Mouse (Mus musculus) mature B cell (primary cell): ENCODE results near the gene Arhgef19.

Experiments used
- in situ Hi-C: fragments of 300-500 bp; cut with MboI; formaldehyde crosslinking; loops from 2 replicates; pipeline ENCODE4 v1.14.3; 2019

Gene Arhgef19

DNA sequence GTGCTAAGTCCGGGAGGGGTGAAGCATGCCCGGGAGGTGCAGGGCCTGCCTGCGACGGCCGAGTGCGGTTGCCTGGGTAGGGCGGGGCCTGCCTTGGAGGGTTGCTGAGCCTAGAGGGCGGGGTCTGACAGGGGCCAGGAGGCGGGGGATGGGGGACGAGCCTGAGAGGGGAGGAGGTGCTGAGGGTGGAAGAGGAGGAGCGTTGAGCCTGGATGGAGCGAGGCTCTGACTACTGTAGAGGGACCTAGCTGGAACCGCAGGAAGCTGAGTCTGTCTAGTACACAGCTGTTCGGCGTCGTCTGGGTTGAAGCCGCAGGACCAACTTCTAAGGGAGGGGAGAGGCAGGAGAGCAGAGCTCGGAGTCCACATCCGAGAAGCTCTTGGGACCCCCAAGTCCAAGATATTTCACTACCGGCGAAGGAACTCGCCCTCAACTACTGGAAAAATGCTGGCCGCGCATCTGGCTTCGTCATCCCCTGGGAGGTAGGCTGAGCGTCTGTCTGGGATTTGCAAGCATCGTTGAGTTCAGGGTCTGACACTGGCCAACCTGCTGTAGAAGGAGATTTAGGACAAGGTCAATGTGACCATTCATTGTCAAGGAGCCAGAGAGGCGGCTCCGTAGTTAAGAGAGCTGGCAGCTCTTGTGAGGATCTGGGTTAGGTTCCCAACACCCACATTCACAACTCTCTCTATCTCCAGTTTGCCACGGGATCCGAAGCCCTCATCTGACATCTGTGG, at the start of gene Arhgef19:
Arhgef19 (plus strand) TSS at position 112 of the 738 bp plus-strand sequence.
- in situ Hi-C loops = no loop called here

DNA sequence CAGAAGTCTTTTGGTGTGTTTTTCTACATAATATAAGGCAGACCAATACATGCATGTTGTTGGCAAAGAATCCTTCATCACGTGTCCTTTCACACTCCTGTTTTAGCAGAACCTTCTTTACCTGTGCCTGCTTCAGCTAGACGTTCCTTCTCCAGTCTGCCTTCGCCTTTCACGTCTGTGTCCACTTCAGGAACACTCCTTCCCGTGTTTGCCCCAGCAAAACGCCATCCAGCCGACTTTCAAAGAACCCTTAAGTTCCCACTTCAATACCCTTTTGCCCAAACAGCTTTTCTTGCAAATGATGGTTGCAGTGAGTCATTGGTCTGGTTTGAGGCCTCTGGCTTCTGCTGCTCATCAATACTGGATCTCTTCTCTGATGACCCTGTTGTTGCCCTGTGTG, 48.0 kb upstream of the Arhgef19 start:
- in situ Hi-C loops = no loop called here

DNA sequence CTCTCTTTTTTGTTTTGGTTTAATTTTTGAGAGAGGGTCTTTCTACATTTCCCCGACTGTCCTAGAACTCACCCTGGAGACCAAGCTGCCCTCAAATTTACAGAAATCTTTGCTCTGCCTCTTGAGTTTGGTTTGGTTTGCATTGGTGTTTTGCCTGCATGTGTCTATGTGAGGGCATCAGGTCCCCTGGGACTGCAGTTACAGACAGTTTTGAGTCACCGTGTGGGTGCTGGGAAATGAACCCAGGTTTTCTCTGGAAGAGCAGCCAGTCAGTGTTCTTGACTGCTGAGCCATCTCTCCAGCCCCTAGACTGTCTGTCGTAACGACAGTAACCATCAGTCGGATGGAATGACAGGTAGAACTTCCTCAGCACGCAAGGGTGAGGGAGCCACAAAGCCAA, 44.7 kb upstream of the Arhgef19 start:
- in situ Hi-C loops = no loop called here

DNA sequence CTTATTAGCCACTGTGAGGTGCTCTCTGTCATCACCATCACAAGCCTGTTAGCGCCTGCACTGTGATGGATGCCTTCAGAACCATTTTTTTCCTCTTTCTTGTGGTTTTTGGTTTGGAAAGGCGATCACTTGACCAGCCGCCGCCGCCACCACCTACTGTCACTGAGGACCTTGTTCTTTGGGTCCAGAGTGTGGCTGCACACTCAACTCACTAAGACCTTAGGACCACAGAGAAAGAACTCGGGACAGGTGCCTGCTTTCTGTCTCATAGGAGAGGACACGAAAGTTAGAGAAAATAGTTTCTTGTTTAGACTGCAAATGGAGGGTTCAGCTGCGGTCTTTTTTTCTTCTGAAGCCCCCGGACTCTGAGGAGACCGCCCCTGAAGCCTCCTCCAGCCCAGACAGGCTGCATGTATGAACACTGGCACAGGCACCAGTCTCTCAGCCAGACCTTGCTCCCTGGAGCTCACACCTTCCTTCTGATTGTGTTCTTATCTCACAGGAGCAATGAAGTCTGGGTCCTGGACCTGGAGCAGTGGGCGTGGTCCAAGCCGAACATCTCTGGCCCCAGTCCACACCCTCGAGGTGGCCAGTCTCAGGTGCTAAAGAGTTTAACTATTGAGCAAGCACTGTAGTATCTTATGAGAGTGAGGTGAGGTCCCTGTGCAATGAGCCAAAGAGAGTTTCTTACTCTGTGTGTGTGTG, 42.2 kb upstream of the Arhgef19 start:
- in situ Hi-C loops = no loop called here

DNA sequence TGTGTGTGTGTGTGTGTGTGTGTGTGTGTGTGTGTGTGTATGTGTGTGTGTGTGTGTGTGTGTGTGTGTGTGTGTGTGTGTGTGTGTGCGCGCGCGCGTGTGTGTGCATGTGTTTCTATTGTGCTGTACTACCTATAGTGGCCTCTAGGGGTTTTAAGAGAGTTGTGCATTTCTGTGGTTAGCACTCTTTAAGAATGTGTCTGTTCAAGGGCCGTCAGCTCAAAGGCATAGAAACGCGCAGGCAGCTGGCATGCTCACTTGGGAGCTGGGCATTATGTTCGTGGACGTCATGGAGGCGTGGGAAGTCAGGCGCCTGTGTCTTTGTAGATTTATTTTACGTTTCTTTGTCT, 41.6 kb upstream of the Arhgef19 start:
- in situ Hi-C loops = no loop called here

DNA sequence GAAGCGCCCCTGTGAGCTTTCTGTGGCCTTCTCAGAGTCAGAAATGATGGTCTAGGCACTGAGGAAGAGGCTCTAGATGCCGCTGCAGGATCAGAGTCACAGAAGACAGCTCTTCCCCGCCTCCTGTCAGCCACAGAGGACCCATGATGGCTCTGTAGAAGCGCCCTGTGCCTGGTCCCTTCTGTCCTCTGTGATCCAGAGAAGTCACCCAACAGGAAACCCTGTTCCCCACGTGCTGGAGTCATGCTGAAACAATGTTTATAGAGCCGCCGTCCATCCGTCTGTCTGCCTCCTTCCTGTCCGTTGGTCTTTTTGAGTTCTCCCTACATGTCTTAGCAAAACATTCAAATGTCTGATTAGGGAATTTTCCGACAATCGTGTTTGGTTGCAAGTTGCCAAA, 38.4 kb upstream of the Arhgef19 start:
- in situ Hi-C loops = no loop called here

DNA sequence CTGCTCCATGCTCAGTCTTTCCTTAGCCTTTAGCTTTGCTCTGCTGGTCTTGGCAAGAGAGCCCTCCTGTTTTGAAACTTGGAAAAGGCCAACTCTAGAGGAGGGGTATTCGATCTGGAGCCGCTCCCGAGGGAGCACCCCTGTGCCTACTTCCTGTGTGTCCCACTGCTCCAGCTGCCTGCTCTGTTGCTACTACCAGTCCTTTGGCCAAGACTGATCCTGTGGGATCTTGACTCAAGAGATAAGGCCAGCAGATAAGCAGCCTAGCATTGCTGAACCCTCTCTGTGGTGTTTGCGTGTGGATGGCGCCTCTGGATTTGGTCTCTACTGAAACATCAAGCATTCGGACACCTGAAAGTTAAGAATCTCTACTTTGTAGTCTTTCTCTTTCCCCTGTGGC, 37.1 kb upstream of the Arhgef19 start:
- in situ Hi-C loops = no loop called here

DNA sequence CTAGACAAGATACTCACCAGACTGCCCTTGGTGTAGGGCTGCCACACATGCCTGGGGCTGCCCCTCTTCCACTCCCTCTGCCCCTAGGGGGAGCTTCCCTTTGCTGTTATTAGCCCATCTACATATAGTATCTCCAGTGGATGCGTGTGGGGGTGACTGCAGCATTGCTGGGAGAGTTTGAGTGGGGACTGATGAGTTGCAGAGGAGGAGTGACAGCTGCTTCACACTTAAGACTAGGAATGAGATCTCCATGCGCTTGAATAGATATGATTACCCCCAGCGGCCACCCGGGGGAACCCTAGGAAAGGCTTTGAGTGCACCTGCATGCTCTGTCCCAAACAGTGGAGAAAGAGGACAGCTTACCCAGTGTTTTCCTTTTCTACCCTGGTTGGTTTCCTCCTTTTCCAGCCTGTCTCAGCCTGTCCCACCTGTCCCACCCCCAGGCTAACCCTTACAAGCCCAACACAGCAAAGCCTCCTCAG, 34.7 kb upstream of the Arhgef19 start:
- in situ Hi-C loops = no loop called here

DNA sequence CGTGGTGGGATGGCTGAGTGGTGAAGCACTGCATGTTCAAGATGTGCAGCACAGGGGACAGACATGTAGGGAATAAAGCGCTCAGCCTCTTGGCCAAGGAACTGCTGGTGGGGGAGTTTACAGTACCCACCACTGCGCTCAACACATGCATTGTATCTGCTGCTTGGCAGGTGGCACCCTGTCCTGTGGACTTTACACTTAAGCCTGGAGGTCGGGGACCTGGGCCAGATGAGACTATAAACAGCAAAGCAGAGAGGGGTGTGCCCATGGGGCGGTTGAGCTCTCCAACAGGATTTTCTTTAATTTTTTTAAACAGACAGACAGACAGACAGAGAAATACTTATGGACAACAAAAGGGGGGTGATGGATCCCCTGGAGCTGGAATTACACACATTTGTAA, 32.2 kb upstream of the Arhgef19 start:
- in situ Hi-C loops = no loop called here

DNA sequence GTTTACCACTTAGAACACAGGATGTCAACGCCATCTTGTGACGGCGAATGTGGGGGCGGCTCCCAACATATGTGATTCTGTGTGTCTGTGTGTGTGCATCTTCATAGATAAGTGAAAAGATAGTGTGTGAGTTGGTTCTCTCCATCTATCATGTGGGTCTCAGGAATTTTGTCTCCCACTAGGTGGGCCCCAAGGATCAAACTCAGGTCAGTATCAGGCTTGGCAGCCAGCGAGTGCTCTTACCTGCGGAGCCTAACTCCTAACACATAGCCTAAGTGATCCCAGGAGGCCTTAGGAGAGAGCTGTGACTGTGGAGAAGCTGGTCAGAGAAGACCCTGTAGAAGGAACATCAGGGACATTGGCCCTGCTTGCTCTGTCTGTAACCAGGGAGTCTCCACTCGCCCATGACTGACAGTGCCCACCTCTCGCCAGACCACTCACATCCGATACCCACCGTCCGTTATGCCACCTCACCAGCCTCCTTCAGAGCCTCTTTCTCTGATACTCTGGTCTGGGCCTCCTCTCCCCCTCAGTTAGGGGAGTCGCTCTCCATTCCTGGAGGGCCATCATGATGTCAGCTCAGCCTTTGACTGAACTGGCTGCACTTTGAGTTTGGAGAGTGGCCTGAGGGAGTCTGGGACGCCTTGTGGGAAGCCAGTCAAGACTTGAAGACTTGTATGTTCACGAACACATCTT, 28.6 kb upstream of the Arhgef19 start:
- in situ Hi-C loops = no loop called here

DNA sequence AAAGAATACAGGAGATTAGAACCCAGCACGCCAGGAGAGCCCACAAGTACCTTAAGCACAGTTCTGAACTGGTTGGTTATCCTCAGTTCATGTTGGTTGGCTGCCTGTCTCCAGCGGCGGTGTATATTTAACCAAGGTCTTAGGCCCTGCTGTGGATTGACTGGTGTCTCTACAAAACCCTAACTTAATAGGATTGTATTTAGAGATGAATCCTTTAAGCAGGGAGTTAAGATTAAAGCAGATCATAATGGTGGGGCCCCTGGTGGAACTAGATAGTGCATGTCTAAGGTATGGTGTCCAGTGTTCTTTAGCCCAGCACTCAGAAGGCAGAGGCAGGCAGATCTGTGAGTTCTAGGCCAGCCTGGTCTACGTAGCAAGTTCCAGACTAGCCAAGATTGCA, 27.7 kb upstream of the Arhgef19 start:
- in situ Hi-C loops = no loop called here

DNA sequence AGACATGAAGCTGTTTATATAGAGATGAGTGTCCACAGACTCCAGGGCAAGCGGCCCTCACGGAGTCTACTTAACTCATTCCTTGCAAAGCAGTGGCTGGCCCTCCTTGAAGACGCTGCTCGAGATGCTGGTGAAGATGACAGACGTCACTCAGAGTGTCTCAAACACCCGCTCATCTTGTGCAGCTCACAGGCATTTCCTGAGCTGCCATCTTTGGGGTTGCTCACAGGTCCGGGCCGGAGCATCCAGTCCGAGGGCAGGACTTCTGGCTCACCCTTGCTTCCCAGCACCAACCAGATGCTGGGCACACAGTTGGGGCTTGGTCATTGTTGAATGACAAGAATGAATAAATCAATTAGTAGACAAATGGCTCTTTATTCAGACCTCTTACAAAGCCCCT, 26.4 kb upstream of the Arhgef19 start:
- in situ Hi-C loops = no loop called here

DNA sequence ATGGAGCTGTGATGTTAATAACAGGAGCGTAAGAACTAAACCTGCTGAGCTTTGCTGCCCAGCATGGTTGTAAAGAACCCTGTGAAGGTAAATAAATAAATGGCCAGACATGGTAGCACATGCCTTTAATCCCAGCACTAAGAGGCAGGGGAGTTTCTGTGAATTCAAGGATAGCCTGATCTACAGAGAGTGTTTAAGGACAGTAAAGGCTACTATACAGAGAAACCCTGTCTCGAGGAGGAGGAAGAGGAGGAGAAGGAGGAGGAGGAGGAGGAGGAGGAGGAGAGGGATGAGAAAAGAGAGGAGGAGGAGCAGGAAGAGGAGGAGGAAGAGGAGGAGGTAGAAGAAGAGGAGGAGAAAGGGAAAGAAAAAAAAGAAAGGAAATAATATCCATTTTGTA, 26.0 kb upstream of the Arhgef19 start:
- in situ Hi-C loops = no loop called here

DNA sequence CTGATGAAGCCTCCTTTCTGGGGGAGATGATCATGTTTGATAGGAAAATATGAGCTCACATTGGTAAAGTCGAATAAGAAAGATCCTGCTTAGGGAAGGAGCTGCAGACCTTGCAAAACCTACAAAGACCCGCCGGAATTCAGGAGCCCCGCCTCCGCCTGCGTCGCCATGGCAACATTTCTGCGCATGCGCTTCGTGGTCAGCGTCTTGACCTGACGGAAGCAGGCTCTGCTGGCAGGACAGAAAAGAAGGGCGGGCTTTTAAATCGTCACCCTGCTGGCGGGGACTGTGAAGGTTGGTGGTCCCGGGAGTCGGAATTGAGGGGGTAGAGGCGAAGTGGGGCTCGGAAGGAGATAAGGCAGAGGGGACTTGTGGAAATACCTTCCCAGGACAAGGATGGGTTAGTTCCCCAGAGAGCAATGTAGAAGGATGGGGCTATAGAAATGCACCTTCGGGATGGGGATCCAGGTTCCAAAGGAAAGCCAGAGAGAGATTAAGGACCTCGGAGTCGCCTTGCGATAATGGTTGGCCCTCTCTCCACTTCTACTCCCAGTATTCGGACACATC, 25.4 kb upstream of the Arhgef19 start, which contains the start of gene Rsg1:
Rsg1 (plus strand) TSS at position 187 of the 567 bp plus-strand sequence.
- in situ Hi-C loops = no loop called here

DNA sequence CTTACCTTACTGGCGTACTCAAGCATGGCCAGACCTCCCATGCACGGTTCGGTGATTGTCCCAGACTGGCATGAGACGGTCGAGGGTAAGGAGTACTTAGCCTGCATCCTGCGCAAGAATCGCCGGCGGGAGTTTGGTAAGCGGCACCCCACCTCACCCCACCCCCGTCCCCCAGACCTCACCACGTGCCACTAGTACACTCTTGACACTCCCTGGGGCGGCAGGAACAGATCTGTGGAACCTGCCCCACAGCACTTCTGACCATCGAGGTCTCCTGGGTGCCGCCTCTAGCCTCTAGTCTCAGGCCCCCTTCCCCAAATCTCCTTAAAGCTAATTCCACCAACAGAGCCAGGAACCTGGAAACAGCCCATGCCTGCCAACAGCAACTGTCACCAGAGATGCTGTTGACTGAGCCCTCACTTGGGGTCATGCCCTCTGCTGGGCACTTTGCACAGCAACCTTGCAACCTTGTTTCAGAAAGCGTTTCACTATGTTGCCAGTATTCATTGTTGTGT, 24.9 kb upstream of the Arhgef19 start:
- in situ Hi-C loops = no loop called here

DNA sequence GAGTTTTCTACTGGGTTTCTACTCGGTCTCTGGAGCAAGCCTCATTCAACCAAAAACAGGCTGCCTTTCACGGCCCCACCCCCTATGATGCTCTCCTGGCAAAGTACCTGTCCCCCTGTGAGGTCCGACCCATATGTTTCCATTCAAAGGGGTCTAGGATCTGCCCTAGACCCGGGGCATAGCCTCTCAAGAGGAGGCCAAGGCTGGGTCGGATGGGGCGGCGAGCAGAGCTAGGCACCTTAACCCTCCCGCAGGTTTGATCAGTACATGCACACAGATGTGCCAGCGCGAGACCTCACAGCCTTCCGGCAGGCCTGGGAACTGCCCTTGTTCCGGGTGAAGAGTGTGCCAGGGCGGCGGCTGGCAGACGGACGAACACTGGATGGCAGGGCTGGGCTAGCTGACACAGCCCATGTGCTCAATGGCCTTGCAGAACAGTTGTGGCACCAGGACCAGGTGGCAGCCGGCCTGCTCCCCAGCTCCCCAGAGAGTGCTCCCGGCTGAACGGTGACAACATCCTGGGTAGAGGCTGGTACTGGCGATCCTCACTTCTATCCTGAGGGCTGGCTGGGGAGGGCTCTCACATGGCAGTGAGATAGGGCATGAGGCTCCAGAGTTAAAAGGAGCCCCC, 19.6 kb upstream of the Arhgef19 start:
- in situ Hi-C loops = no loop called here

DNA sequence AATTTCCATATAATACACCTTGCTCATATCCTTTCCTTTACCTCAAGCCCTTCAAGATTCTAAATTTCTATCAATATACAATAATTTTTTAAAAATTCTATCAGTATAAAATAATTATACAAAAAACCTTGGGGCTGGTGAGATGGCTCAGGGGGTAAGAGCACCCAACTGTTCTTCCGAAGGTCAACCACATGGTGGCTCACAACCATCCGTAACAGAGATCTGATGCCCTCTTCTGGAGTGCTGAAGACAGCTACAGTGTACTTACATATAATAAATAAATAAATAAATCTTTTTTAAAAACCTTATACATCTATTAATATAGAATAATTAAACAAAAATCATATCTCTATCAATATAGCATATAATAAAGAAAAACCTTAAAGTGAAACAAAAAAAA, 17.5 kb upstream of the Arhgef19 start:
- in situ Hi-C loops = no loop called here

DNA sequence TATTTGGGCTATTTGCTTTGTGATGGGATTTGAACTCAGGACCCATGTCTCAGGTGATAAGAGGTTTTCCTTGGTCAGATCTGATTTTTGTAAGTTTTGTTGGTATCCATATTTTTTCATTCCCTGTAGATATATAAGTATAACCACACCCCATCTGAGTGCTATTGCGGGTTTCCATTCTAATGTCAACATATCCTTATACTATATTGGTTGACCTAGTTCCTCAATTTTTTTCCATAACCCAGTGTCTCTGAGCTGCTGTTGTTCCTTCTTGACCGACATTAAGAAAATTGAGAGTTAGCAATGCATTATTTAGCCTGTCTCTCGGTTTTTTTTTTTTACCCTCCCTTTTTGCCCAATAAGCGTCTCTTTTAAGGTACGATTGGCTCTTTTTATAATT, 16.5 kb upstream of the Arhgef19 start:
- in situ Hi-C loops = no loop called here

DNA sequence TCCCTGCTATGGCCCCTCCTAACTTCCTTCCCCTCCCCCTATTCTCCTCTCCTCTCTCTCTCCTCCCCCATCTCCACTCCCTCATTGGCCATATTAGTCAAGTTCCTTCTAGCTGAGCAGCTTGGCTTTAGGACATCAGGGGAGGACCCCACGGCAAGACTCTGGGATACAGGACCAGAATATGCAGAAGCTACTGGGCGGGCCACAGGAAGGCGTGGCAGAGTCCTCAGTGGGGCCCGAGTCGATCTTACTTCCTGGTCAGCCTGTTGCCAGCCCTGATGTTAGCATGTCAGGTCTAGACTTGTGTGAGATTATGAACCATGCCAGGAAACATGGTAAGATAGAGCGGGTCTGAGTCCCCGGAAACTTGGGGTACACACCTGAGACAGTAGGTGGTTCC, 10.6 kb upstream of the Arhgef19 start:
- in situ Hi-C loops = no loop called here

DNA sequence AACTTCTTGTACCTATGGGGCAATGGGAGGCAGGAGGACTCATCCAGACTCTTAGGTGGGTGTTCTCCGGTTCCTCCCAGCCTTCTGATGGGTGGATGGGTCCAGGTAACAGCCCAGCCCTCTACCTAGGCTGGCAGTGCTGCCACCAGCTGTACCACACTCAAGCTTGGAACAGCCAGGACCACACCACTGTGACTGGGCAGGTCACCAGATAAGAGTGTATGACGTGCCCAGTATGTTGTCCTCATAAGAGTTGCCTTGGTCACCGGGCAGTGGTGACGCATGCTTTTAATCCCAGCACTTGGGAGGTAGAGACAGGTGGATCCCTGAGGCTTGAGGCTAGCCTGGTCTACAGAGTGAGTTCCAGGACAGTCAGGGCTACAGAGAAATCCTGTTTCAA, 6.1 kb upstream of the Arhgef19 start:
- in situ Hi-C loops = no loop called here

DNA sequence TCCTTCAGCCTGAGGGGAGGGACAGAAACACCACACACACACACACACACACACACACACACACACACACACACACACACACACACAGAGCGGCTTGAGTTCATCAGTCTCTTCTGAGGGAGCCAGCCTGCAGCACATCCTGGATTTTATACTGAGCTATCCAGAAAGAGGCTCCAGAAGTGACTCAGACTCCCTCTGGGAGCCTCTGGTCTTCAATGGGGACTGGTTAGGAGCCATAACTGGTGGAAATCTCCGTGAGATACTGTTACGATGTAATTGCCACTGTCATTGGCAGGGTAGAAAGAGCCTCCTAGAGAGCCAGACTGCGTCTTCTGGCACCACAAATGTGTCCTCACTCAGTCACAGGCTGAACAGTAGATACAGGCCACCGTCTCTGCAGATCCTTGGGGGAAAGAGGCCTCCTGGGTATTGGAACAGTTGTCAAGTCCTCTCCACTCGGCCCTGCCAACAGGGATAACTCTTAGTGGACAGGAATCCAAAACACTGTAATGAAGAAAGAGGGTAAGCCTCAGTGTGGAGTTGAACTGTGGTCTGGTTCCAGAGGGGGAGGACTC, 3.7 kb upstream of the Arhgef19 start:
- in situ Hi-C loops = no loop called here

DNA sequence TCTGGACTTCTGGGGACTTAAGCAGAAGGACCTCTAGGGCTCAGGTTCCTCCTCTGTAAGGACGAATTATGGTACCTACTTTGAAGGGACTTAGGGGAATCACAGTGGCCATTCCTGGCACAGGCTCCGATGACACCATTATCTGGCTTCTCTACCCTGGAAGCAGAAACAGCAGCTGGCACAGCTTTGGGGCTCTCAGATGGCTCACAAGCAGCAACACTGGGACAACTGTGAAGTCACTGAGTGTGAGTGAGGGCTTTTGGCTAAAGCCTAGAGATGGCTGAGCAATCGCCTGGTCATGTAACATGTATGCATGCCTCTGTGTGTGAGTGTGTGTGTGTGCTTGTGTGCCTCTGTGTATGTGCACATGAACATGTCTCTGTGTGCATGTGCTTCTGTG, 2.4 kb upstream of the Arhgef19 start:
- in situ Hi-C loops = no loop called here
